Mouse (Mus musculus): ENCODE data around the gene Tnik.

Gene Tnik

DNA sequence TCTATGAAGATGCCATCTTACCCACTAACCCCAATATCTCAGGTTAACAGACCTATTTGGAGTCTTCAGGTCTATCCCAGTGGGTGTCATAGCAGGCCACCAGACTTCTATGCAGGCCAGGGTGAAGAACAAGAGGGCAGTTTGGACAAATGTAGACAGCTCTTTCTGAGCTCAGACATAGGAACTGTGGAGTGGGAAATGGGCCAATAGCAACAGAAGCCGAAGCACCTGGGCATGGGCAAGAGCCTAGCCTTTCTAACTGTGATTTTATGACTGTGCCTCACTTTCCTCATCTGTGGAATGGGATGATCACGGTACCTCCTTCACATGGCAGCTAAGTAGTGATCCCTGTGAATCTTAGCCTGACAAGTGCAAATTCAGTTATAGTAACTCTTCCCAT, 214.4 kb downstream of the Tnik start:
- DNase-seq (ENCODE audit: low spot score), result no peak

DNA sequence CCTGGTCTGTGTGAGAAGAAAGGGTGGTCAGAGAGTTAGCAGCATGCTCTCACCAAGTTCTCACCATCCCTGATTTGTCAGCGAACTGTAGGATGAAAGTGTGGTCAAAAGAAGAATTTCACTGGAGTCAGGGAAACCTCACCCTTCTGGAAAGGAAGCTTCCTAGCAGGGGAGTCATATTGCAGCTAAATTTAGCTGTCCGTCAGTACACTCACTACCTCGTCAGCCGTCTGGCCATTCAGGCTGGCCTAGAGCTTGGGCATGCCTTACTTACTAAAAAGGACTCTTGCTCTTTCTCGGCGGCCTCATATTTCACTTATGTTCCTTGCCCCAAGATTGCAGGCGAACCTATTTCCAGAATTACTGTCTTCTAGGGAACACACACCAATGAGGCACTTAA, 222.7 kb downstream of the Tnik start:
- DNase-seq (ENCODE audit: low spot score), result no peak

DNA sequence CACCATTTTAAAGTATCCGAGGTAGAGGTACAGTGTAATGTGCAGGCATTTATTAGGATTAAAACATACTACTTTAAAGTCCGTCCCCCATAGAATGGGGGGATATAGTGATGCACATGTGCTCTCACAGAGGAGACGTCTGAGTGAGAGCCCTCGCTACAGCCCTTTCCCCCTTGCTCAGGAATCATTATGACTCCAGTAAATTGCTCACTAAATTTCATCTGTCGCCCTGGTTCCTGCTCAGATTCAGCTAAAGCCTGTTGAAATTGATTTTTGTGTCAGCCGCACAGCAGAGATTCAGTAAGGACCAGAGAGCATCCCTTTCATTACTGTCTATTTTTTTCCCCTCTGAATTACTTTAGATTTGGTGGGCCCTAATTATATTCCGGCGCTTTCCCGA, 224.4 kb downstream of the Tnik start:
- DNase-seq (ENCODE audit: low spot score), result no peak

GRCm38 (mm10) chr3:28491085-28492041, 228.3 kb downstream of the Tnik start:
- no peak for DNase-seq (ENCODE audit: low spot score)

DNA sequence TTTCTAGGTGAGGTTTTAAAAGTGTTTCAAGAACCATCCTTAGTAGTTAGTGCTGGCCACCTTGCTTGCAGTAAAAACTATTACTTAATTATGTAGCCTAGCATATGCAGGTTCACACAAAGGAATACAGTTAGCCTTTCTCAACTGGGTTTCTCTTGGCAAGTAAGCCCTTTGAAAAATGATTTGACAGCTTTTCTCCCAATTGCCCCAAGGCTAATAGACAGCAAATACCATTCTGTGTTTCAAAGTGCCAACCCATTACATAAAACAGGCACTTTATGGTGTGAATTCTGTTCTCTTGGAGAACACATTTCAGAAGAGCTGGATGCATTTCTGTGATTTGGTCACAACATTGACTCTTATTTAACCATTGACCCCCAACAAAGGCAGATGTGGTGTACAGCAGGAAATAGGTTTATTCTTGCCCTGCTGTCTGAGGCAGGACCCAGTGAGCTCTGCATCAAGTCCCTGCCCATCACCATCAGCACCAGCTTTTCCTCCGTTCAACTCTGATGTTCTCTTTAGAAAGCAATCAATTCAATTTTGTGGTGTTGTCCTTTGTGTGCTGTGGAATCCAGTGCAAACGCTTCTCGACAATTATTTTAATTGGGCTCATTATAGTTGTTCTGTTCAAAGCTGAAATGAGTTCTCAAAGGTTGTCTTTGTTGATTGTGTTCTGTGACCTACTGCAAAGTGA, 233.9 kb downstream of the Tnik start:
- DNase-seq (ENCODE audit: low spot score), result no peak

- no peak for DNase-seq (ENCODE audit: low spot score)
These were observed 234.5 kb downstream of the Tnik start for GRCm38 (mm10) chr3:28497503-28497857.

GRCm38 (mm10) chr3:28502697-28503096, 239.7 kb downstream of the Tnik start:
- no peak for DNase-seq (ENCODE audit: low spot score)

- no peak for DNase-seq (ENCODE audit: low spot score)
These were observed 246.4 kb downstream of the Tnik start for GRCm38 (mm10) chr3:28509337-28509935.

- DNase-seq (ENCODE audit: low spot score), result peak; percentile 16
These were observed 260.0 kb downstream of the Tnik start for GRCm38 (mm10) chr3:28523004-28523482.

- DNase-seq (ENCODE audit: low spot score), result no peak
These were observed 260.6 kb downstream of the Tnik start for GRCm38 (mm10) chr3:28523541-28524165.

DNA sequence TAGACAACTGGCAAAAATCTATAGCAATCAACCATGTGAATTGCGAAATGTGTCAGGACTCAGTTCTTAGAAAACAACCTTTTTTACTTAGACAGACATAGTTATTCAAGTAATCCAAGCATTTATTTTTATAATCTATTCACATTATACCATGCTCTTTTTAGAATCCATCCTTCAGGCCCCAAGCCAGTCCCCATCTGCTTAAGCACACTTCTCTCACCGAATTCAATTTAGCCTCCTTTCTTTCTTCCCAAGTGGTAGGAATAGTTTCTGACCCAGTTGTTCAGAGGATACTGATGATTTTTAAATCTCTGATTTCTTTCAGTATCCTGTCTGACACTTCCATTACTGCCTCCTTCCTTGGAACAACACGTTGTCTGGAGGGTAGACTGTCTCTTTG, 261.5 kb downstream of the Tnik start:
- DNase-seq (ENCODE audit: low spot score), result no peak

DNA sequence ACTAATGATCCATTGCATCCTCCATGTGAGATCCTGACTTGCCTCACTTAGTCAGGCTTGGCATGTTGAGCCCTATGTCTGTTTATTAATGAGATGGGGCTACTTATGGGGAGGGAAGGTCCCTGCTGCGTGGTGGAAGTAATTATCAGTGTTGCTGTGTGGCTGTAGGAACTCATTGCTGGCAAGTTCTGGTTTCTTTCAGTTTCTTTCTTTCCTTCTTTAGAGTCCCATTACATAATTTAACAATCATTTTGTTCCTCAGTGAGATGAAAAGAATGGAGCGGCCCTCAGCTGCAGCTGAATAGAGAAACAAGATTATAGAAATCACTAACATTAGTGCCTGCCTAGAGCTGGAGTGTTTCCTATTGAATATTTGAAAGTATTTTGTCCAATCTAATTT, 263.7 kb downstream of the Tnik start:
- DNase-seq (ENCODE audit: low spot score), result no peak

DNA sequence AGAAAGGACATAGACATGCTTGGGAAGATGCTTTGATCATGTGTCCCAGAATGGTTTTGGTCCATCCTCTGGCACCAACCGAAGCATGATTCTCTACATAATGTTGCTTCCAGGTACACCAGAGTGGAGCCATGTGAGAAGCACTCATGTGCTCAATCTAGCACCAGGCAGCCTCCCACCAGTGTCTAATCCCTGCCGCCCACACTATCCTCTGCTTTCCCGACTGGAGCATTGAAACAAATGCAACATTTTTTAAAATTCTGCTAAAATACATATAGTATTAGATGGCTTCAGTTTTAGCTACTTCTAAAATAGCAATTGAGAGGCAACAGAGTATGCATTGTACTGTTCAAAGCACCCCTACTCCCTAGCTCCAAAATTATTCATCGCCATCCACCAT, 264.2 kb downstream of the Tnik start:
- no peak for DNase-seq (ENCODE audit: low spot score)

- DNase-seq (ENCODE audit: low spot score), result no peak
These were observed 266.5 kb downstream of the Tnik start for GRCm38 (mm10) chr3:28529548-28529947.

DNA sequence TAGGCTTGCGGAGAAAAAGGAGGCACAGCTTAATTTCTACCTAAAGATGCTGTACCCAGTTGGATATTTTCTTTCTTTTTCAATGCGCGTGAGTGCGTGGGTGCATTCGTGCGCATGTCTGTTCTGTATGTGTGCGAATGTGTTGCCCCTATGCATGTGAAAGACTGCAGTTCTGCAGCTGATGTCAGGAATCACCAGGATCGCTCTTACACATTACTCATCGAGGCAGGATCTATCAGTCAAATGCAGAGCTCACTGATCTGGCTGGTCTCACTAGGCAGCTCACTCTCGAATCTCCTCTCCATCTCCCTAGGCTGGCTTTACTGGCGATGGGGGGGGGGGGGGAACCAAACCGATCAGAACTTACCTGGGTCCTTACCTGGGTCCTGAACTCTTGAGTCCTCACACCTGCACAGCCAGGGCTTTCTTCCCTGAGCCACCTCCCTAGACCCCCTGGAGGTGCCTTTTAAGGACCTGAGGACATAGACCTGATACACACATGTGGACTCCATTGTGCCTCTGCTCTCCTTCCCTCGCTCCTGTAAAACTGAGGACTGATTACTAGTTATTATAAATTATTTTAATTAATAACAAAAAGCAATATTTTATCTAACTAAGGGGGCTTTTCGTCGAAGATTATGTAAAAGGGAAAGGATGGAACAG, 268.4 kb downstream of the Tnik start:
- DNase-seq (ENCODE audit: low spot score), result no peak

DNA sequence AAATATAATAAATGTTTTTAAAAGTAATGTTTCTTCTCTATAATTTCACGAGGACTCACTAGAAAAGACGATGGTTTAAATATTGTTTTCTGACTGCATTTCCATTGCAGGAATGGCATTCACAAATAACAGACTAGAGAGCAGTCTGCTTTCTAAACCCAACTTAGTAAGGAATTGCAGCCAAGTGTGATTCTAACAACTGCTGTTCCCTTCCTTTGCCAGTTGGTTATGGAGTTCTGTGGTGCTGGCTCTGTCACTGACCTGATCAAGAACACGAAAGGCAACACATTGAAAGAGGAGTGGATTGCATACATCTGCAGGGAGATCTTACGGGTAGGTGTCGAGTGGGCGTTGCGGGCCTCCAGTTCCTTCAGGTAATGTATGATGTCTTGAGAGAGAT, 269.7 kb downstream of the Tnik start:
- no peak for DNase-seq (ENCODE audit: low spot score)

DNA sequence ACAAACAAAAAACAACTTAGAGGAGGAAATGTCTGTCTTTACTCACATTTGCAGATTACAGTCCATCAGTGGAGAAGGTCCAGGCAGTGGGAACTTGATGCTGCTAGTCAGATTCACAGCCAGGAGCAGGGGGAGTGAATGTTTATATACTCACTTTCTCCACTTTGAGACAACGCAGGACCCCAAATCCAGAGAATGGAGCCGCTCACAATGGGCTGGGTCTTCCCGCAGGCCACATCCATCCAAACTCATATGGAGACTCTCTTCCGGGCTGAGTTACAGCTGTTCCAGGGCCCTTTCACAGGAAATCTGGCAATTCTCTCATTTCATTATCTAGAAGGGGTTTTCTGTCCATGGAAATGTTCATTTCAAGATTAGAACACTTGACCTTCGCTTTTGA, 277.1 kb downstream of the Tnik start:
- DNase-seq (ENCODE audit: low spot score), result no peak

- DNase-seq (ENCODE audit: low spot score), result no peak
These were observed 279.9 kb downstream of the Tnik start for GRCm38 (mm10) chr3:28542941-28543340.

DNA sequence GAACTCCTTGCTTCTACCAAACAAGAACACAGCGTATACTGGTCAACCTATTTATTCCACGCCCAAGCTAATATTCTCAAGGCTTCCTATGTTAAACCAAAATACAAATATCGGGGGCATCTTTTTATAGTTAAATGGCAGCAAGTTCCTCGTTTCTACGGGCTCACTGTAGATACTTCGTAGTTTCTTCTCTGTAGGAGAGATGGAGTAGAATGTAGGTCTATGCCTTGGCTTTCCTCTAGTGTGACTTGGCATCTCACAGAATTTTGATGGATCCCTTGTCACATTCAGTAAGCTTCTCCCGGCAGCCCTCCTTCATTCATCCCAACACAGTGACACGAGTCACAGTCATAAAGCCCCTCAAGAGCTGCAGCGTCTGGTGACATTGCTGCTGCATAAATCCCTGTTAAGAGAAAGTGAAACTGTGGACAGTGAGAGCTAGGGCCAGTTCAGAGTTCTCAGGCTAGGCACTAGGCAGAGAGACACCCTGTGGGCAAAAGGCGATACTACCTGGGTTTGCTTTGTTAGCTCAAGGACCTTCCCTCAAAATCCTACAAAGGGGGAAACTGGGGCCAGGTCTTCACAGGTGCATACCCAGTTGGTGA, 280.5 kb downstream of the Tnik start:
- DNase-seq (ENCODE audit: low spot score), result no peak

- no peak for DNase-seq (ENCODE audit: low spot score)
These were observed 281.4 kb downstream of the Tnik start for GRCm38 (mm10) chr3:28544345-28544869.

Data from yolk sac, embryonic 10.5 days (tissue).